Mouse (Mus musculus) layer of hippocampus, postnatal 25 days (tissue): ENCODE results near the gene Pycr1. TPM values are rescaled to one million over a fixed set of nuclear protein-coding genes. Genes with fewer than 3 reads are reported as not detected.
"Not testable (repeated sequence)": the region's sequence is repeated elsewhere in the genome, so short reads cannot be mapped to it uniquely, and the experiment has no call there.

Experiments
- DNase-seq, 2 experiments: peaks; one replicate each; pipeline ENCODE4 v3.0.0; 2022; ENCODE audit warnings: mixed read lengths in 2 of 2, low spot score in 1 of 2; ENCODE audit errors: extremely low spot score in 1 of 2
- total RNA-seq, 2 experiments: library from RNA; stranded (reverse); gene quantifications; 2 replicates each; pipeline ENCODE4 v1.2.3; 2021

Pycr1 gene
- 1 to 10 TPM; 4.3 to 4.9 TPM for total RNA-seq

DNA sequence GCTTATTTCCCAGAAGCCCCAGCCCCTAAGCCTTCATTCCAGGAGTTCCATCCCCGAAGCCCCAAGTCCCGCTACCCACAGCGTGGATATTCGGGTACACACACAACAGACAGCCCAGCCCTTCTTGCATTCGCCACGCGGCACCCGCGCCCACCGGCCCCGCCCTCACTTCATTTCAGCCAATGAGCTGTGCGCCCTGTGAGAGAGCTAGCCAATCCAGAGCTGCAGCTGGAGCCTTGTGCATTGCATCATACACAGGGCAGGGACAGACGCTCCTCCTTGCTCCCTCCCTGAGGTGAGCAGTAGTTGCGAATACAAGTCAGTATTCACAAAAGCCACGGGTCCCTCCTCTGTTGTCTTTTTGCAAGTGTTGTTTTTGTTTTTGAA is at the start of gene Pycr1:
Pycr1 (minus strand) TSS at position 169 of the 387 bp plus-strand sequence.
- peak; percentile 76 to 83 for DNase-seq

DNA sequence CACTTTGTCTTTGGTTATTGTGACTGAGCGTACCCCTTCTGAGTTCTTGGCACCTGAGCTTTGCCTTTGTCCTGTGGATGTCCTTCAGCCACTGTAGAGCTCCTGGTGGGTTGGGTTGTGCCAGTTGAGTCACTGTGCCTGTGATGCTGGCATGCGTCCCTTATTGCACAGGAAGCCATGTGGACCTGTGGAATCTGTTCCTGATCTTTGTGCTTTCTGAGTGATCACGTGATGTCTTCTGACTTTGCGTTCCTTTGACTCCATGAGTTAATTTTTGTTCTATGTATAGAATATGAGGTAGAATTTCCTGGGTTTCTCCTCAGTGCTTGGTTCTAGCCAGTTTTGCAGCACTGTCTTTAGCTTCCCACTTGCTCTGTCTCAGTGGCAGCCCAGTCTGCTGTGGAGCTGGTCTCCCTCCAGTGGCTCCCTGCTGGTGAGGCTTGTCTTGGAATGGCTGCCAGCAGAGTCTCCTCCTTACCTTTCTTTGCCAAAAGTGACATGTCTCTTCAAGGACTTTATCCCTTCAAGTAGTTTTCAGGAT is 49.0 kb upstream of the Pycr1 start:
- no peak for DNase-seq

GRCm38 (mm10) chr11:120689365-120689764 is 45.8 kb upstream of the Pycr1 start:
- DNase-seq, result no peak

- no peak for DNase-seq
Measured at GRCm38 (mm10) chr11:120686650-120687272, 43.2 kb upstream of the Pycr1 start.

- DNase-seq, result no peak
Measured at GRCm38 (mm10) chr11:120684660-120685059, 41.1 kb upstream of the Pycr1 start.

- no peak for DNase-seq
Measured at GRCm38 (mm10) chr11:120684086-120684485, 40.5 kb upstream of the Pycr1 start.

- no peak for DNase-seq
Measured at GRCm38 (mm10) chr11:120683536-120683935, 40.0 kb upstream of the Pycr1 start.

DNA sequence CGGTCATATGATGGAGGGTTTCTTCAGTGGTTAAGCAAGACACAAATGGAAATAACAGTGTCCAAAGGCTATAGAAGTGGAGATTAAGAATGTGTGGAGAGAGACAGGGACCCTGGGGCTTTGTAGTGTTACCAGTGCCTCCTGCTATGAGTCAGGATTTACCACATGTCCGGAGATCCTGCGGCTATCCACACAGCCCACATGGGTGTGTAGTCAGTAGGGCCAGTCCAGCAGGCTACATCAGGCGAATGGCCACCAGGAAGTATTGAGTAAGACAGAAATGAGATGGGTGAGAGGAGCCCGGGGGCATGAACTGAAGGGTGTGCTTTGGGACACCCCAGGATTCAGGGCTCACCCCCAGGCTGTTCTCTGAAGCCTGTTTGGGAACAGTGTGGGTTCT is 39.1 kb upstream of the Pycr1 start:
- DNase-seq, result no peak

DNA sequence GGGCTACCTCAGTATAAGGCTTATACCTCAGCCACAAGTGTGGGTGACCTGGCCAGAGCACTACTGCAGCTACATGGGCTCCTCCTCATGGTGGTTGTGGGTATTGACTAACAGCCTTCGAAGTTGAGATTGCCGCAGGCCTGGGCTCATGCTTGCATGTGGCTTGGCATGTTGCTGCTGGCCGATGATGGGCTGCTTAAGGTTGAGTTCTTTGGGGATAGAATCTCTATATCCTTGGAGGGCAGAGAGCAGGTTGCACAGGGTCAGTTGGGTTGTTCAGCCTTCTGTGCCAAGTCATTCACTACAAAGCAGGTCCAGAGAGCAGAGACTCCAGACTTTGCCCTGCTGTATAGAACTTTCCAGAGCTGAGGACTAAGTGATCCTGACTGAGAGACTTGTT is 36.3 kb upstream of the Pycr1 start:
- DNase-seq, result no peak

GRCm38 (mm10) chr11:120676951-120677350 is 33.4 kb upstream of the Pycr1 start:
- no peak for DNase-seq

- not testable (repeated sequence) for DNase-seq
Measured at GRCm38 (mm10) chr11:120675875-120676274, 32.3 kb upstream of the Pycr1 start.

- DNase-seq, result no peak
Measured at GRCm38 (mm10) chr11:120673594-120674122, 30.1 kb upstream of the Pycr1 start.

GRCm38 (mm10) chr11:120672687-120673593 is 29.4 kb upstream of the Pycr1 start, which contains the start of gene Aspscr1:
Aspscr1 (plus strand) TSS chr11:120672973.
- peak; percentile 82 to 85 for DNase-seq

DNA sequence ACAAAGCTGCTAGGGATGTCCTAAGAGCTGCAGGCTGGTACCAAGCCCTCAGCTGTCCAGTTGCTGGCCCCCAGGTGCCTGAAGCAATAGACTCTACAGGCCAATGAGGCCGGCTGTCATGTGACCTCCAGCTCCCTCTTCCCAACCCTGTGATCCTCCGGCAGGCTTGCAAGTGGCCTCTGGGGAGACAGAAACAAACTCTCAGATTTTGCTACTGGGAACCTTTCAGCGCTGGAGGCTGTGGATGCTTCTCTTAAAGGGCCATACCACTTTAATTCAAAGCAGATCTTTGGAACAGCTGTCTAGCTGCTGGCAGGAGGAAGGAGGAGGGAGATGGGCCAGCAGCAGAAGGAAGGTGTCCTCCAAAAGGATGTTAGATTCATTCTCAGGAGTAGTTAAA is 23.0 kb upstream of the Pycr1 start:
- no peak for DNase-seq

GRCm38 (mm10) chr11:120665406-120665805 is 21.8 kb upstream of the Pycr1 start:
- DNase-seq, result no peak

GRCm38 (mm10) chr11:120663714-120664113 is 20.1 kb upstream of the Pycr1 start:
- no peak for DNase-seq

- no peak for DNase-seq
Measured at GRCm38 (mm10) chr11:120662759-120663158, 19.2 kb upstream of the Pycr1 start.

- DNase-seq, result no peak
Measured at GRCm38 (mm10) chr11:120661076-120661460, 17.5 kb upstream of the Pycr1 start, which contains the start of gene Notum. Notum (minus strand) TSS chr11:120661175.

DNA sequence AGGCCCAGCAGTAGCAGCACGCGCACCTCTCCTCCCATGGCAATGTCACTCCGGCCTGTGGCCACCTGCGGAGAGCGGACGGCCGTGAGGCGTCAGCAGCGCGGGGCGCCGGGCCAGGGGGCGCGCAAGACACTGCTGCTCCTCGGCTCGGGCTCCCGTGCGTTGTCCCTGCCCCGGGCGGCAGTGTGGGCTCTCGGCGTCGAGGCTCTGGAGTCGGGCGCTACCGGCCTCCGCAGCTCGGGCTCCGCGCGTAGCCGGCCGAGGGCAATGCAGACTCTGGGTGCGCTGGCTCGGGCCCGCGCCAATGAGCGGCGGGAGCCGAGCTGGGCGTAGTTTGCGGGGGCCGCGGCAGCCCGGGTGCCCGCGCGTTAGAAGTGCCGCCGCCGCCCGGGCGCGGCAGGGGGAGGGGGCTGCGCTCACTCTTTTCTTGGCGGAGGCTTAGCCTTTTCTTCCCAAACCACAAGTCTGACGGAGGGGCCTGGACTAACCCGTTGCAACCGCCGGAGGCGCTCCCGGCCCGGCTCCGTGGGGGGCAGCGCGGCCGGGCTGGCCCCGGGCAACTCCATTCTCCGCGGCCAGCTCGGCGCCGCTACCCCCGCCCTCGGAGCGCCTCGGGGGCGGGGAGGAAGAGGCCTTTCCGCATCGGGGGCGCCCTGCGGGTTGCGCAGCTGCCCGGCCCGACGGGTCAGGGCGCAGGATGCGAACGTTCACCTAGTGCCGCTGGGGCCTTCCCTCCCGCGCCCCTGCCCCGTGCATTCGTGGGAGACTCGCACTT is 16.9 kb upstream of the Pycr1 start:
- DNase-seq, result no peak
